Mouse (Mus musculus) neutrophil, adult 59 days (primary cell): ENCODE data around the gene Gm30302. TPM values are rescaled to one million over a fixed set of nuclear protein-coding genes. Genes with fewer than 3 reads are reported as not detected.

Source experiments
- total RNA-seq, 2 experiments: library from RNA; stranded (reverse); gene quantifications; 1 replicate in 1 of 2; 2 replicates in 1 of 2; pipeline ENCODE4 v1.2.4; 2023

Gm30302 gene
- total RNA-seq, result not detected

GRCm38 (mm10) chr13:49798901-49799300 is at the start of gene Gm30302:
Gm30302 (minus strand) TSS chr13:49799001.

Other genes with a start within 250 kb of the Gm30302 start
- not detected for gene Omd, start 216.5 kb downstream of the Gm30302 start, total RNA-seq
- not detected for gene Ogn, start 191.0 kb downstream of the Gm30302 start, total RNA-seq
- gene Cenpp, start 146.2 kb downstream of the Gm30302 start, total RNA-seq, result 1 to 10 TPM; 6.8 to 7.1 TPM
- 1 to 10 TPM; 7.8 to 8.8 TPM for gene Nol8, start 145.9 kb downstream of the Gm30302 start, total RNA-seq
- gene Iars, start 116.9 kb downstream of the Gm30302 start, total RNA-seq, result 10 to 100 TPM; 29.3 to 39.0 TPM